Mouse (Mus musculus) leukemia stem cell, adult 10-12 weeks (primary cell): ENCODE measurements around the gene Olfr1490. TPM values are rescaled to one million over a fixed set of nuclear protein-coding genes. Genes with fewer than 3 reads are reported as not detected.

Experiments used
- polyA plus RNA-seq: library from polyadenylated mRNA; stranded (reverse); fragments of >175 nt; gene quantifications from 2 replicates; pipeline ENCODE4 v1.2.3, GENCODE M21; 2012; ENCODE audit warnings: low replicate concordance

Olfr1490 gene
- polyA plus RNA-seq: not detected in 2 replicates

DNA sequence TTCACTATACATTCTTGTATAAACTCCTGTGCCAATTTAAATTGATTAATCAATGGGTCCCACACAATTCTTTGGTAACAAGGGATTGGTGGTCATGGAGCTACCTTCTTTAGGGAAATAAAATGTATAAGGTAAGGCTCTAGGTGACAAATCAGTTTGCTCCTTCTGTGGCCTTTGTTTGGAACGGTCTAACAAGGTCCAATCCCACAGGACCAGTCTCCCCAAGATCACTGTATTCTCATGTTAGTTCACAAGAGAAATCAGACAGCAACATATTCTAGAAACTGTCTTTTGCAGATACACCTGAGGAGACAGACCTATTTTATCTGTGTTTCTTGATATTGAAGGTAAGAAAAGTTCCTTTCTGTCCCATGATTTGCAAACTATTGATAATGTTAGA is at the start of gene Olfr1490:
TSS of gene Olfr1490 (plus strand) at position 301 of the 400 bp plus-strand sequence.

DNA sequence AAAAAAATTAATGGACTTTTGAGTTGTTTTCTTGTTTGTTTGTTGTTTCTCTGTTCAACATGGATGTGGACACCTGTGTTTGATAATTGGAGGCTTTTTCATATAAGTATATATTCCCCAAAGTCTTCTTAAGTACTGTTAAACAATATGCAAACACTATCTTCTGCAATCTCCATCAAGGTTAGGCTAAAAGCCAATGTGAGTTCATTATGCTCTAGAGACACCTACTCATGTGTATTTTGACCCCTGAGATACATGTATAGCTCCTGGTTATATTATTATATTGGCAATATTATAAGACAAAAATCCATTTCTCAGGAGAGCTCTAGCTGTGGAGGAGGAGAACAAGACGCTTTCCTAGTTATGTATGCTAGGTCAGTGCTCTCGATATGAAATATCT is 33.8 kb upstream of the Olfr1490 start, which contains the start of gene Olfr1487:
TSS of gene Olfr1487 (plus strand) at position 301 of the 400 bp plus-strand sequence.

DNA sequence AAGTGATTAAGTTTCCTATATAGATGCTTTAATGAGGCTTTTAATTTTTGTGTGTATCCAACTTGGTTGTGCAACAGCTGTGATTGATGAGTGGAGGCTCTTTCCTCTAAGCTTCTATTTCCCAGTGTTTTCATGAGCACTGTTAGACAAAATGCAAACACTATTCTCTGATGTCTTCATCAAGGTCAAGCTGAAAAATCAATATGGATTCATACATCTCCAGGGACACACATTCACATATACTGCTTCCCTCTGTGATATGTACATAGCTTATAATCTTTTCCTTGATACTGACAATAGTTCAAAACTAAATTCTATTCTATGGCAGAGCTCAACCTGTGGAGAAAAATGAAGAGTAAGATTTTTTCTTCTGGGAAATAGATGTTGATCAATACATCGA is 19.6 kb upstream of the Olfr1490 start, which contains the start of gene Olfr1489:
TSS of gene Olfr1489 (plus strand) at position 301 of the 400 bp plus-strand sequence.

GRCm38 (mm10) chr19:13696968-13697367 is 46.1 kb downstream of the Olfr1490 start, which contains the start of gene Olfr1491:
Gene Olfr1491, plus strand, starts transcription at chr19:13697268.

Other genes with a start within 250 kb of the Olfr1490 start
- not detected in 2 replicates for gene Olfr1469, start 243.2 kb upstream of the Olfr1490 start, polyA plus RNA-seq
- gene Olfr1471, start 207.7 kb upstream of the Olfr1490 start, polyA plus RNA-seq: 0.09 TPM in 1 of 2 replicates, not detected in the other
- not detected in 2 replicates for gene Olfr1472, start 195.0 kb upstream of the Olfr1490 start, polyA plus RNA-seq
- gene Olfr1474, start 181.5 kb upstream of the Olfr1490 start, polyA plus RNA-seq: not detected in 2 replicates
- gene Olfr1475, start 170.9 kb upstream of the Olfr1490 start, polyA plus RNA-seq: not detected in 2 replicates
- not detected in 2 replicates for gene Olfr1477, start 150.5 kb upstream of the Olfr1490 start, polyA plus RNA-seq
- not detected in 2 replicates for gene Olfr1480, start 123.2 kb upstream of the Olfr1490 start, polyA plus RNA-seq
- gene Olfr1484, start 67.6 kb upstream of the Olfr1490 start, polyA plus RNA-seq: not detected in 2 replicates
- not detected in 2 replicates for gene Olfr1487, start 33.7 kb upstream of the Olfr1490 start, polyA plus RNA-seq
- not detected in 2 replicates for gene Olfr1489, start 19.5 kb upstream of the Olfr1490 start, polyA plus RNA-seq
- gene Olfr1491, start 46.2 kb downstream of the Olfr1490 start, polyA plus RNA-seq: not detected in 2 replicates
- gene Olfr1493-ps1, start 72.2 kb downstream of the Olfr1490 start, polyA plus RNA-seq: not detected in 2 replicates
- not detected in 2 replicates for gene Olfr1494, start 88.6 kb downstream of the Olfr1490 start, polyA plus RNA-seq
- gene Olfr1495, start 113.5 kb downstream of the Olfr1490 start, polyA plus RNA-seq: not detected in 2 replicates
- not detected in 2 replicates for gene Olfr1496, start 126.8 kb downstream of the Olfr1490 start, polyA plus RNA-seq
- gene Olfr1497, start 147.1 kb downstream of the Olfr1490 start, polyA plus RNA-seq: not detected in 2 replicates
- gene Olfr1499, start 168.4 kb downstream of the Olfr1490 start, polyA plus RNA-seq: not detected in 2 replicates
- gene Olfr1500, start 179.4 kb downstream of the Olfr1490 start, polyA plus RNA-seq: not detected in 2 replicates
- not detected in 2 replicates for gene Olfr1501, start 199.6 kb downstream of the Olfr1490 start, polyA plus RNA-seq
- not detected in 2 replicates for gene Olfr1502, start 210.7 kb downstream of the Olfr1490 start, polyA plus RNA-seq
- not detected in 2 replicates for gene Olfr1504, start 246.8 kb downstream of the Olfr1490 start, polyA plus RNA-seq